Mouse (Mus musculus) small intestine, adult 10 weeks (tissue): ENCODE measurements around the gene Olfr1277. TPM values are rescaled to one million over a fixed set of nuclear protein-coding genes. Genes with fewer than 3 reads are reported as not detected.

Source experiments
- polyA plus RNA-seq: library from polyadenylated mRNA; stranded (reverse); fragments of 350-450 nt; fragmentation: Illumina TruSeq; extraction: RNeasy Lipid Tissue Mini Kit (QIAGEN cat#74804); gene quantifications from one replicate; pipeline ENCODE4 v1.2.3, GENCODE M21; 2014; ENCODE audit warnings: low replicate concordance

Olfr1277 gene
- polyA plus RNA-seq = not detected

DNA sequence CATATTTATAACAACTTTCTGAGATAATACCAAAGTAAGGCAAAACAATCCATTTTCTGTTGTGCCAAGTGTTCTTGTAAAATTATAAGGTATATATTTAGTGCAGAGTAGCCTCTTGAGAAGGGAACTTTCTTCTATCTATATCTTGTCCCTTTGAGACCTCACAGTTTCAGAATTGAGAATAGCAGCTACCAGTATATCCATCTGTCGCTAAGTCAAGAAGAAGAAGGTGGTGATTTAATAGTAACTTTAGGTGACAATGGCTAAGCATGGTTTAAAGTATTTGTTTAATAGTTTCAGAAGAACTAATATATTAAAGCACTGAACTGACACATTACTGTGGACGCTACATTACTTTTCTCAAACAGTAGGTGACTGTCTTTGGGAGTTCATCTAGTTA is at the start of gene Olfr1277:
Gene Olfr1277, minus strand, starts transcription at position 101 of the 400 bp plus-strand sequence.

DNA sequence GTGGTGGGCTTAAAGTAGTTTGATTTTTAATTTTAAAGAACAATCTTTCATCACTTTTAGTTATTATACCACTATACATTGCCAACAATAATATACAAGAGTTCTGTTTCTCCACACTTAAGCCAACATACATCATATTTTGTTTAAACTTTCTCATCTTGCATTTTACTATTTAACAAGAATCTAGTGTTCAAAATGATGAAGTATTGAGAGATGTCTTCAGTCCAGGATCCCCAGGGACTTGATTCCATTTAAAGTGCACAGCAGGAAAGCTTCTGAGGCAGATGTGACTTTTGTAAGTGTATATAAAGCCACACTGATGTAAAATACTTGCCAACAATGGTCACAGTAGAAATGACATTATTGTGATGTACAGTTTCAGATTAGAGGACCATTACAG is 39.8 kb upstream of the Olfr1277 start, which contains the start of gene Olfr1280:
Gene Olfr1280, plus strand, starts transcription at position 301 of the 400 bp plus-strand sequence.

DNA sequence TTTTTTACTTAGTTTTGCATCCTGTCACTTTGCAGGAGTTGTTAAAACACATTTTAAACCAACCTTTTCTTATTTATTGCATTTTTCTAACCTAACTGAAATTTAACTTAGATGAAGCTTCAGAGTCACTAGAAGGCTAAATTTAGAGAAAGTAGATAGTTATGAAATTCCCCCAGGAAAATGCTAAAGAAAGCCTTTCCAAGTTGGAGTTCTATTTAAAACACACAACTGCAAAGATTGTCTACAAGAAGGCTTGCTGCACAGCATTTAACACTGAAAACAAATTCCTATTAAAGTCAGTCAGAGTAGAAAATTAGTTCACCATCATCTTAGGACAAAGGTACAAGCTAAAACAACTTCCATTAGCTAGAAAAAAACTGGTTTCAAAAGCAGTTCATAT is 26.5 kb upstream of the Olfr1277 start, which contains the start of gene Olfr1279:
Gene Olfr1279, plus strand, starts transcription at position 262 of the 400 bp plus-strand sequence.

DNA sequence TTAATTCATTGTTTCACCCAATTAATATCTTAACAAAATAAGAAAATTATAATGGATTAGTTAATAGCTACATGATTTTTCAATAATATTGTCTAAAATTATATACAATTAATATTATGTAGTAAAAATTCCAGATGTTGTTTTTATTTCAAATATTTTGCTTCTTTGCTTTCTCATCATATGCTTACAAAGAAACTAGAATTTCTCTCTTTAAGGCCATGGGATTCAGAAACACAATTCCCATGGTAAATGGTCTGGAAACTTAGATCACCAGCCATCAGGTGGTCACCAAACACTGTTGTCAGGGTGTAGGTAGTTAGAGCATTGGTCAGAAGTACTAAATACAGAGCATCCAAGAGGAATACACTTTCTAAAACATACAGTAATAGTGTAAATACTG is 15.9 kb upstream of the Olfr1277 start, which contains the start of gene Olfr1278:
Gene Olfr1278, plus strand, starts transcription at position 301 of the 400 bp plus-strand sequence.

DNA sequence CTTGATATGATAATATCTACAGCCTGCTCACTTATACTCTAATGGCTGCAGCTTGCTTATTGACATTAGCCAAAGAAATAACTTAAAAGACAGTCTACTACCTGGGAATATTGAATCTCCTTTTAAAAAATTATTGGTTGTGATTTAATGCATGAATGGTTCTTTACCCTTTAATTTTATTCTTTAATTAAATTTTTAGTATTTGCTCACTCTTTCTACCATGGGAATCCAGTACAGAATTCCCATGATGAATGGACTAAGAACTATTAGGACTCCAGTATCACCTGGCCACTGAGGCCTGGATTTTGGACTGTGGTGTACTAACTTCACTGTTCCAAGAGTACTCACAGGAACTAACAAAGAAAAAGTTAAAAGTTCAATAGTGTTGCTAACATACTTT is 19.7 kb downstream of the Olfr1277 start, which contains the start of gene Olfr1276:
Gene Olfr1276, plus strand, starts transcription at position 301 of the 400 bp plus-strand sequence.

DNA sequence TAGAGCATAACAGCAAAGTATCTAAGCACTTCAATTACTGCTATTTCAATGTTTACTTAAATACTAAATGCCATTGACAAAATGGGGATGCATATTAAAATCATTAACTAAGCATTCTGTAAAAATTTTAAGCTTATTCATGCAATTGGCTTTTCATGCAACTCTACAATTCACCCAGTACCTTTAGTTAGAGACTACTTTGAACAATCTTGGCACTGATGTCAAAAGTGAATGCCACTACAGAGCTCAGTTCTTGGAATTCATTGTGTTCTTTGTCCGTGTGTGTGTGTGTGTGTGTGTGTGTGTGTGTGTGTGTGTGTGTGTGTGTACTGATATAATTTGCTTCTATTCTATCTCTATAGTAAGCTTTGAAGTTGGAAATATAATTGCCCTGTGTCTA is 38.7 kb downstream of the Olfr1277 start, which contains the start of gene Olfr1275:
Gene Olfr1275, minus strand, starts transcription at position 101 of the 400 bp plus-strand sequence.

DNA sequence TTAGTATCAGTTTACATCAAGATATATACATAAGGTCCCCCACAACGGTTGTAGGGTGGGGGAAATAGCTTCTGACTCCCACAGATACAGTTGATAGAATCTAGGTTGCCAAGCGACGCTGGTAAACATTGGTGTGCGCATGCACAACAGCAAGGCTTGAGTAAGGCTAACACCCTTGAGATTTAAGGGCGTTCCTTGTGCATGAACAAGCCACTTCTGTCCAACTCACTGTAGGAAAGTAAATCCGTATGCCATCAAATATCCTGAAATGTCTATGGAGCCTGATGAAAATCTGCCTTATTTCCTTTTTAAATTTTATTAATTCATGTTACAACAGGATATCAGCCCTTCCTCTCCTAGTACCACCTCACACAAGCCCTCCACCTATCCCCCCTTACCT is 44.4 kb downstream of the Olfr1277 start, which contains the start of gene 4930430A15Rik:
Gene 4930430A15Rik, minus strand, starts transcription at position 101 of the 400 bp plus-strand sequence.

Other genes with a start within 250 kb of the Olfr1277 start
- gene Gm13941, start 168.1 kb downstream of the Olfr1277 start, polyA plus RNA-seq = not detected
- gene Gm15130, start 121.2 kb downstream of the Olfr1277 start, polyA plus RNA-seq = not detected
- gene 4930430A15Rik, start 44.5 kb downstream of the Olfr1277 start, polyA plus RNA-seq = not detected
- gene Olfr1275, start 38.8 kb downstream of the Olfr1277 start, polyA plus RNA-seq = not detected
- not detected for gene Olfr1276, start 19.6 kb downstream of the Olfr1277 start, polyA plus RNA-seq
- gene Olfr1278, start 16.0 kb upstream of the Olfr1277 start, polyA plus RNA-seq = not detected
- gene Olfr1279, start 26.5 kb upstream of the Olfr1277 start, polyA plus RNA-seq = not detected
- not detected for gene Olfr1280, start 39.9 kb upstream of the Olfr1277 start, polyA plus RNA-seq
- not detected for gene Olfr1281, start 52.4 kb upstream of the Olfr1277 start, polyA plus RNA-seq
- not detected for gene Olfr1282, start 62.0 kb upstream of the Olfr1277 start, polyA plus RNA-seq
- gene Olfr1283, start 92.7 kb upstream of the Olfr1277 start, polyA plus RNA-seq = not detected
- gene Olfr1284, start 101.4 kb upstream of the Olfr1277 start, polyA plus RNA-seq = not detected
- gene Olfr1286, start 149.0 kb upstream of the Olfr1277 start, polyA plus RNA-seq = not detected
- gene Olfr1287, start 175.0 kb upstream of the Olfr1277 start, polyA plus RNA-seq = not detected
- gene Olfr1288, start 200.0 kb upstream of the Olfr1277 start, polyA plus RNA-seq = not detected
- not detected for gene Olfr1289, start 206.7 kb upstream of the Olfr1277 start, polyA plus RNA-seq
- gene Olfr1290, start 219.7 kb upstream of the Olfr1277 start, polyA plus RNA-seq = not detected
- not detected for gene Olfr1291-ps1, start 223.1 kb upstream of the Olfr1277 start, polyA plus RNA-seq